ENCODE assay signal across 10 mouse cellular contexts in genomic region chr10:88604943-88605342, GRCm38 (mm10). TPM values are rescaled to one million over a fixed set of nuclear protein-coding genes. Genes with fewer than 3 reads are reported as not detected.
DNase-seq lines count a peak whose midpoint lies in the region; ATAC-seq lines count a peak whose summit lies in the region.
"Had no signal": no experiment of that assay in that cellular context is flagged by ENCODE, and none has a peak within 500 bp of the region (broad histone marks: within the 10 kb centered on the region; RNA-seq: fewer than 3 reads in every experiment).

Gene Mybpc1 (minus strand): TSS chr10:88605152.

- no peaks in the 10 kb centered on the region for H3K36me3 ChIP-seq in limb, embryonic 13.5 days

- WGBS in limb, embryonic 13.5 days = 14% methylated on average over 16 of the region's 16 CpGs

- H3K9me3 ChIP-seq in limb, embryonic 13.5 days = no peaks in the 10 kb centered on the region

- ATAC-seq in frontal cortex, adult (ENCODE audit: low TSS enrichment) = peak; percentile 59
- ATAC-seq in limb, embryonic 13.5 days (ENCODE audit: low FRiP score, low read depth) = peak; percentile 82
- no peak for ATAC-seq in megakaryocyte progenitor cell, adult 5-6 weeks (replicated peaks; ENCODE audit: poor library complexity)
- ATAC-seq: forebrain, embryonic 16.5 days had no signal

- intact Hi-C loops in left cerebral cortex, postnatal 4 days (cut with DNase I) = no loop called here

- peak within 1 kb of the TSS; percentile 20 for H3K4me3 ChIP-seq in limb, embryonic 13.5 days

- no peak within 1 kb of the TSS for H3K9ac ChIP-seq in limb, embryonic 13.5 days

- no peak for DNase-seq in frontal cortex, postnatal 14 days (ENCODE audit: low spot score in 2 of 2)
- peak; percentile 17 for DNase-seq in retina, postnatal 1 day
- DNase-seq in retina, embryonic 14.5 days (ENCODE audit: low spot score) = no peak
- DNase-seq in urinary bladder, postnatal 25 days (ENCODE audit: low spot score) = no peak
- DNase-seq in left cerebral cortex, postnatal 4 days = no peak
- DNase-seq: B cell, adult 2 months had no signal

- H3K27ac ChIP-seq in limb, embryonic 13.5 days = no peak within 1 kb of the TSS

- H3K27me3 ChIP-seq in limb, embryonic 13.5 days = no peaks in the 10 kb centered on the region

- H3K4me2 ChIP-seq in limb, embryonic 13.5 days (replicated peaks) = peak within 1 kb of the TSS; percentile 53

- H3K4me1 ChIP-seq in limb, embryonic 13.5 days = peaks cover 21% of the 10 kb centered on the region

RNA-seq across cellular contexts. Expression of gene Mybpc1, which starts in this region (rescaled TPM):
- 36.9 and 42.1 TPM in 2 replicates for polyA plus RNA-seq in limb, embryonic 13.5 days (2015; fragmentation: Nextera tagmentation; extraction: Ambion mirVana)
- total RNA-seq in left cerebral cortex, postnatal 4 days (2021) = 1 to 10 TPM in 1 of 2 experiments, under 1 TPM in 1; 0.81 to 1.3 TPM
- not detected in 2 replicates for total RNA-seq in megakaryocyte progenitor cell, adult 5-6 weeks (2015)
- not detected in 2 replicates for total RNA-seq in megakaryocyte progenitor cell, adult 5-6 weeks (2017)
